Comparison of ENCODE assay signal across 8 mouse cellular contexts in genomic region chr17:84028157-84028970, GRCm38 (mm10).
DNase-seq lines count a peak whose midpoint lies in the region; ATAC-seq and TF ChIP-seq lines count a peak whose summit lies in the region.

No protein-coding gene starts in this region.

- no peaks in the 10 kb centered on the region for H3K27me3 ChIP-seq in embryonic facial prominence, embryonic 13.5 days
- H3K27me3 ChIP-seq in kidney, adult 2 months (replicated peaks; ENCODE audit: control insufficient read depth, insufficient read depth, low read length), result no peaks in the 10 kb centered on the region
- H3K27me3 ChIP-seq in limb, embryonic 12.5 days, result no peaks in the 10 kb centered on the region
- no peaks in the 10 kb centered on the region for H3K27me3 ChIP-seq in midbrain, embryonic 14.5 days (ENCODE audit: control insufficient read depth, insufficient read depth, low read length)

- whole genome bisulfite sequencing in embryonic facial prominence, embryonic 13.5 days, result 25% methylated on average over 27 of the region's 27 CpGs
- WGBS in kidney, adult 2 months, result 25% methylated on average over 27 of the region's 27 CpGs
- WGBS in limb, embryonic 12.5 days, result 21% methylated on average over 27 of the region's 27 CpGs
- WGBS in midbrain, embryonic 14.5 days, result 20% methylated on average over 27 of the region's 27 CpGs

- H3K9ac ChIP-seq in embryonic facial prominence, embryonic 13.5 days, result peak overlapping the region; percentile 61; the same call in 1 of the 2 replicates
- 0 out of 2 replicates have a peak overlapping the region, but pooled peaks have one; percentile 1 for H3K9ac ChIP-seq in limb, embryonic 12.5 days (replicated peaks)
- H3K9ac ChIP-seq in midbrain, embryonic 14.5 days (replicated peaks; ENCODE audit: low read length), result no peak overlapping the region; the same call in 1 of the 2 replicates

- no peaks in the 10 kb centered on the region; the same call in 1 of the 2 replicates for H3K9me3 ChIP-seq in embryonic facial prominence, embryonic 13.5 days
- H3K9me3 ChIP-seq in limb, embryonic 12.5 days, result peaks cover 10% of the 10 kb centered on the region; the same call in 1 of the 2 replicates
- H3K9me3 ChIP-seq in midbrain, embryonic 14.5 days (ENCODE audit: control insufficient read depth, low read length), result no peaks in the 10 kb centered on the region

- peak overlapping the region; percentile 64 for H3K27ac ChIP-seq in embryonic facial prominence, embryonic 13.5 days
- no peak overlapping the region for H3K27ac ChIP-seq in kidney, adult 2 months (ENCODE audit: insufficient read depth, low read depth, low read length)
- no peak overlapping the region for H3K27ac ChIP-seq in limb, embryonic 12.5 days
- H3K27ac ChIP-seq in midbrain, embryonic 14.5 days (replicated peaks; ENCODE audit: low read depth, low read length), result no peak overlapping the region

- peak overlapping the region; percentile 51 for H3K4me2 ChIP-seq in embryonic facial prominence, embryonic 13.5 days
- H3K4me2 ChIP-seq in limb, embryonic 12.5 days, result peak overlapping the region; percentile 42
- peak overlapping the region; percentile 47 for H3K4me2 ChIP-seq in midbrain, embryonic 14.5 days (ENCODE audit: low read length)

- peaks cover 57% of the 10 kb centered on the region for H3K4me1 ChIP-seq in embryonic facial prominence, embryonic 13.5 days
- no peaks in the 10 kb centered on the region for H3K4me1 ChIP-seq in kidney, adult 2 months (ENCODE audit: control insufficient read depth, insufficient read depth, low read length)
- H3K4me1 ChIP-seq in limb, embryonic 12.5 days (replicated peaks), result peaks cover 58% of the 10 kb centered on the region
- 0 out of 2 replicates have a peak, but pooled peaks cover 4% of the 10 kb centered on the region for H3K4me1 ChIP-seq in midbrain, embryonic 14.5 days (ENCODE audit: control insufficient read depth, insufficient read depth, low read length)

- no peak for TF ChIP-seq POLR2A in kidney, adult 2 months (IDR thresholded peaks at IDR 0.05; ENCODE audit: low read depth, low read length)

- no peaks in the 10 kb centered on the region for H3K36me3 ChIP-seq in embryonic facial prominence, embryonic 13.5 days
- H3K36me3 ChIP-seq in kidney, adult 2 months (ENCODE audit: control insufficient read depth, insufficient read depth, low read length), result no peaks in the 10 kb centered on the region
- no peaks in the 10 kb centered on the region for H3K36me3 ChIP-seq in limb, embryonic 12.5 days
- no peaks in the 10 kb centered on the region for H3K36me3 ChIP-seq in midbrain, embryonic 14.5 days (ENCODE audit: control insufficient read depth, insufficient read depth, low read length)

- ATAC-seq in embryonic facial prominence, embryonic 13.5 days (ENCODE audit: insufficient number of reproducible peaks, insufficient read depth, low FRiP score, low TSS enrichment, low read depth), result peak; percentile 52
- ATAC-seq in limb, embryonic 12.5 days (ENCODE audit: insufficient number of reproducible peaks, insufficient read depth, low FRiP score, low TSS enrichment, low read depth), result peak; percentile 80
- ATAC-seq in midbrain, embryonic 14.5 days (ENCODE audit: low FRiP score, low TSS enrichment), result peak; percentile 80

- DNase-seq in 416B (ENCODE audit: low read depth), result peak; percentile 65
- peak; percentile 62 to 77 for DNase-seq in adrenal gland, postnatal 4 days (ENCODE audit: low spot score in 2 of 2)
- peak; percentile 87 for DNase-seq in heart, adult 8-10 months (ENCODE audit: low spot score)
- peak; percentile 84 for DNase-seq in kidney, adult 2 months
- peak; percentile 90 for DNase-seq in midbrain, embryonic 14.5 days
- DNase-seq in spleen, adult 12 weeks (ENCODE audit: low spot score), result peak; percentile 69

- TF ChIP-seq CTCF in kidney, adult 2 months (conservative IDR thresholded peaks at IDR 0.05; ENCODE audit: insufficient read depth, insufficient read length, low read depth, low read length), result peak; percentile 87

- peak overlapping the region; percentile 16 for H3K4me3 ChIP-seq in embryonic facial prominence, embryonic 13.5 days
- H3K4me3 ChIP-seq in kidney, adult 2 months (ENCODE audit: insufficient read depth, low read depth, low read length), result no peak overlapping the region
- no peak overlapping the region for H3K4me3 ChIP-seq in limb, embryonic 12.5 days (replicated peaks)
- H3K4me3 ChIP-seq in midbrain, embryonic 14.5 days (replicated peaks; ENCODE audit: low read depth, low read length), result no peak overlapping the region
